Mouse (Mus musculus) gastrocnemius, postnatal 14 days (tissue): ENCODE results near the gene Vps8. TPM values are rescaled to one million over a fixed set of nuclear protein-coding genes. Genes with fewer than 3 reads are reported as not detected.

Source experiments
- DNase-seq: peaks from one replicate; pipeline ENCODE4 v3.0.0; 2021; ENCODE audit warnings: mixed read lengths
- intact Hi-C: fragments of 180-260 bp; cut with DNase I; formaldehyde crosslinking; loops from one replicate; pipeline ENCODE4 v1.15.1; 2025; ENCODE audit warnings: low total_unique reads
- total RNA-seq, 2 experiments: library from RNA; stranded (reverse); gene quantifications; 2 replicates each; pipeline ENCODE4 v1.2.3; 2021

Gene Vps8
- total RNA-seq, 2 experiments from 2014 or later, result 10.4 to 12.6 TPM

GRCm38 (mm10) chr16:21606249-21607020 lies 183.5 kb downstream of the Vps8 start:
- intact Hi-C loops, result no loop called here
- no peak for DNase-seq

GRCm38 (mm10) chr16:21607021-21607650 lies 184.2 kb downstream of the Vps8 start:
- intact Hi-C loops, result no loop called here
- no peak for DNase-seq

DNA sequence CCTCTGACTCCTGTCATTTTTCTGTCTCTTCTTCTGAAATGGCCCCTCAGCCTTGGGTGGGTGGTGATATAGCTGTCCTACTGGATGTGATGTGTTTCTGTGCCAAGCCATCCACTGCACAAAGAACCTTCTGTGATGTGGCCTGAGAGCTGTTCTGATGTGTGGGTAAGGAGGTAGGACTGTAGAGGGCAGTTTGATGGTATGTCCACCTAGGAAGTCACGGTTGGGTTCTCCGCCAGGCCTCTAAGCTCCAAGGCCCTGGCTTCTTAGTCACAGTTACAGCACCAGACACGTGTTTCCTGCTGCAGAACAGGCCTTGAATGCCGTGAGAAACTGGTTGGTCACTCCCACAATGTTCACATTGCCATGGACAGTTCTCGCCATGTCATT lies 184.7 kb downstream of the Vps8 start:
- intact Hi-C loops, result no loop called here

DNA sequence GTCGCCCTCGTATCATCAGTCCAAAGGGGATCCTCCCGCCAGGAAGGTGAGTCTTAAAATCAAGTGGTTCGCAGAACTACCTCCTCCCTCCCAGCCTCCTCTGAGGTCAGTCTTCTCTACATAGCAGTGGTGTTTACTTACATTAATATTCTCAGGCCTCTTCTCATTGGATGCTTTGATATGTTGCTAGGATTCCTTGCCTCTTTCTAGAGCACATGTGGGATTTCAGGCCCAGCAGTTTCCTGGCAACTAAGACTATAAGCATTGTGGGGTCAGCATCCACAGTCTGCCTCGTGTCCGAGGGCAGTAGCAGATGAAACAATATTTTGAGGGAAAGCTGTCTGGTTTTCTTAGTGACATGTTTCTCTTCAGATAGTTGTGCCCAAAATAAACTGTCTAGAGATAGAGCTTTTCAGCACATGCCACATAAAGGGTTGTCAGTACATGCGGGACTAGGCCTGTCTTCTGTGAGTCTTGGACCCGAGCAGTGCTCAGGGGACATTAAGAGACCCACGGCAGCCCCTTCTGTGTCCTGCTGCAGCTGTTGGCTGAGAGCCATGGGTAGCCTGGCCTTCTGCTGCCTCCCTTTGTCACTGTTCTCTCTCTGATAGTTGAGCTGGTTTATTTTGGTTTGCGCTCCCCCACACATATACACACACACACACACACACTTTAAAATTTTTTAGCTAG lies 185.4 kb downstream of the Vps8 start:
- intact Hi-C loops, result no loop called here
- no peak for DNase-seq

More for the DNA sequence above, 184.7 kb downstream of the Vps8 start:
- no peak for DNase-seq

- intact Hi-C loops, result no loop called here
- no peak for DNase-seq
Measured at GRCm38 (mm10) chr16:21610473-21610872, 187.6 kb downstream of the Vps8 start.

DNA sequence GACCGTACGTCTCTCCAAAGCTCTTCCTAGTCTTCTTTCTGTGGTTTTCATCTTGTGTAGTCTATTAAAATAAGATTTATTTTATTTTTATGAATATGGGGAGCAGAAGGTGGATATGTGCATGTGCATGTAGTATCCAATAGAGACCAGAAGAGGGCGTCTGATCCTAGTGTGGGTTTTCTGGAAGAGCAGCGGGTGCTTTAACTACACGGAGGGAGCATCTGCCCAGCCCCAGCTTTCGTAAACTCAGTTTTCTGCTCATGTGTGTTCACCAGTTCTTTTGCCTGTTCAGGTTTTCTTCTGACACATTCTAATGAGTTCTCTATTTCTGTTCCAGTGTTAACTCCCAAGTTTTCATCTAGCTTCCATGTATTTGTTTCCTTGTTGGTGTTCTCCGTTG lies 192.9 kb downstream of the Vps8 start:
- peak; percentile 30 for DNase-seq
- intact Hi-C loops, result loop anchor here (5.0 kb wide), 1 partner anchor 111 kb away; no protein-coding TSS in a partner anchor

GRCm38 (mm10) chr16:21620630-21621029 lies 197.7 kb downstream of the Vps8 start:
- intact Hi-C loops, result no loop called here
- DNase-seq, result no peak

DNA sequence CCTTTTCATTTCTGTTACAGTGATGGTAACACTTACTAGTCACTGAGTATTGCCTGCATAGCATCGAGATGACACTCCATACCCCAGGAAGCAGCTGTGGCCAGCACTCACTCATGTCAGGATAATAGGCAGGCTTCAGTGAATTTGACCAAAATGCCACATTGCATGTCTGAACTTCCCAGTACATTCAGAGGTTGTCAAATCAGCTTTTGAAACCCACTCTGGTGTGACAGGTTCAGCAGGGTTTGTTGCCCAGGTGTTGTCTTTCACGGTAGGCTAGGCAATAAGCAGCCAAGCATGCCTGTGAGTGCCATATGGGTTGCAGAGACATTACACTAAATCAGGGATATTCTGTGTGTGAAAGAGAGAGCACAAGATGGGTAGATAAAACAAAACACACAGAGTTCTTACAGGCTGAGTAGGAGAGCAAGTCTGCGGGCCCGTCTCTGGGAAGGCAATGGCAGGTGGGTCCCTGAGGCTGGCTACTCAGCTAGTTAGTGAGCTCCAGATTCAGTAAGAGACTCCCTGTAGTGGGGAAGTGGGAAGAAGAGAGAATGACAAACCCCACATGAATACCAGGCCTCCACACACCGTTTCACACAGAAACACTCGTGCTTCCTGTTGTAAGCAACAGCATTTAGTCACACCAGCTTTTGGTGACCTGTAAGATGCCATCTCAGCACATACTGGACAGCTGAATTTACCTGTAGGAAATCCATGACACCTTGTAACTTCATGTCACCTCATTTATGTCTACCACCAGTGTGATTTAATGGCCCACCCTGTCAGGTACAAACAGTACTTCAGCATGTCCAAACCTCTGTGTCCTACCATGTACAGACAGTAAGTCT lies 203.1 kb downstream of the Vps8 start:
- no peak for DNase-seq
- intact Hi-C loops, result no loop called here

- DNase-seq, result no peak
- intact Hi-C loops, result no loop called here
Measured at GRCm38 (mm10) chr16:21627248-21627647, 204.3 kb downstream of the Vps8 start.

GRCm38 (mm10) chr16:21628061-21628591 lies 205.2 kb downstream of the Vps8 start:
- DNase-seq, result no peak
- intact Hi-C loops, result no loop called here

GRCm38 (mm10) chr16:21630614-21631013 lies 207.7 kb downstream of the Vps8 start:
- intact Hi-C loops, result no loop called here
- DNase-seq, result no peak

DNA sequence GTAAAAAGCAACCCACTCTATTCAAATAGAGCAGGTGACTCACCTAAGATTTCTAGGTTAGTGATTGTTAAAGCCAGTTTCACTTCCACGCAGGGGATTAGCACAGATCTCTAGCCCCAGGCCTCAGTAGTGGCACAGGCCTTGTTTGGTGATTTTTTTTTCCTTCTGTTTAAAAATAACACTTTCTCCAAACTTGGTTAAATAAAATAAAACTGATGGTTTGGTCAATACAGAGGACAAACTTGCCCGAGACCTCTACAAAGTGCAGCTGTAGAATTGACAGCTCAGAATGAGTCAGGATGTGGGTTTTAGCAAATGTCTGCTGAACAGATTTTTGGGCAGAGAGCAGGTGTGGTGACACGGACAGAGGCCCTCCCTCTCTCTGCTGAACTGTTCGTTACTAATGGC lies 208.9 kb downstream of the Vps8 start:
- DNase-seq, result no peak
- intact Hi-C loops, result no loop called here

DNA sequence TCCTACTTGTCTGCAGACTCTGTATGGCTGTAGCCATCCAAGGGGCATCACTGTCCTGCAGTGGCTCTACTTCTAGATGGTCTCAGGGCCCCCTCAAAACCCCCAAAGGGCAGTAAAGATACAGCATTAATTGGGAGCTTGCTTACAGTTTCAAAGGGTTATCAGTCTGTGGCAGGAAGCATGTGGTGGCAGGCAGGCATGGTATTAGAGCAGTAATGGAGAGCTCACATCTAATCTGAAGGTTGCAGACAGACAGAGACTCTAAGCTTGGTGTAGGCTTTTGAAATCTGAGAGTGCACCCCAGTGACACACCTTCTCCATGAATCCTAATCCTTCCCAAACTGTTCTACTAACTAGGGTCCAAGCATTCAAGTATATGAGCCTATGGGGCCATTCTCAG lies 211.5 kb downstream of the Vps8 start:
- intact Hi-C loops, result no loop called here
- DNase-seq, result no peak

- no peak for DNase-seq
- intact Hi-C loops, result no loop called here
Measured at GRCm38 (mm10) chr16:21636156-21636853, 213.4 kb downstream of the Vps8 start.

DNA sequence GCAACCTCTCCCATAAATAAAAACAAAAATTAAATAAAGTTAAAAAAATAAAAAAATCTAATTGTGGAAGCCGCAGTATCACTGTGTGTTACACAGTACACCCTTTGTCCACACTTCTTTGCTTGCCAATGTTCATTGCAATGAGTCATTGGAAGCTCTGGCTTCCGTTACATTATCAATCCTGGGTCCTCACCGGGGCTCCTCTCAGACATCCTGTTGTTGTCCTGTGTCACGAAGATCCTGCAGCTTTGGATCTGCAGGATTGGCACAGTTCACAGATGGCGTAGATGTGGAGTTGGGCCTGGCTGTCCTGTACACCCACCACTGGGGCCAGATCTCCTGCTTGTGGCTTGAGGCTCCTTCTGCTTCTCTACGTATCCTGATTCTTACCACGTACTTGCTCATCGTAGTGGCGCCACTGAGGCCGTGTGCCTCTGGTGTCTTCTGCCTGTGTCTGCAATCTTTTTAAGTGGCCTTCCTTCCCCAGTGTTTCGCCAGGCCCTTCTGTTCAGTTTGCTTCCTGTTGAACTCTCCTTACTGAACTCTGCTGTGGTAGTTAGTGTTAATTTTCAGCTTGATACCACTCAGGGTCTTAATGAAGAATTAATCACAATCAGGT lies 214.4 kb downstream of the Vps8 start:
- intact Hi-C loops, result no loop called here
- DNase-seq, result no peak

- intact Hi-C loops, result no loop called here
- DNase-seq, result no peak
Measured at GRCm38 (mm10) chr16:21640766-21641499, 218.0 kb downstream of the Vps8 start.

GRCm38 (mm10) chr16:21641944-21642343 lies 219.0 kb downstream of the Vps8 start:
- DNase-seq, result no peak
- intact Hi-C loops, result no loop called here

GRCm38 (mm10) chr16:21642906-21643305 lies 220.0 kb downstream of the Vps8 start:
- intact Hi-C loops, result no loop called here
- DNase-seq, result peak; percentile 34
